Comparison of ENCODE assay signal across 12 mouse cellular contexts in genomic region chr1:74309767-74310166, GRCm38 (mm10). TPM values are rescaled to one million over a fixed set of nuclear protein-coding genes. Genes with fewer than 3 reads are reported as not detected.
A peak's percentile ranks its signal among the peaks of the same experiment; 100 is the strongest.
DNase-seq lines count a peak whose midpoint lies in the region; ATAC-seq lines count a peak whose summit lies in the region.
"Had no signal": no experiment of that assay in that cellular context is flagged by ENCODE, and none has a peak within 500 bp of the region (broad histone marks: within the 10 kb centered on the region; RNA-seq: fewer than 3 reads in every experiment).

No protein-coding gene starts in this region.

- H3K9ac ChIP-seq in kidney, embryonic 16.5 days (replicated peaks; ENCODE audit: low read length) = no peak overlapping the region
- peak overlapping the region; percentile 47 for H3K9ac ChIP-seq in heart, embryonic 14.5 days (ENCODE audit: low read length)

- peak overlapping the region; percentile 35; the same call in 1 of the 2 replicates for H3K27ac ChIP-seq in kidney, embryonic 16.5 days (ENCODE audit: low read length)
- peak overlapping the region; percentile 85 to 86 for H3K27ac ChIP-seq in heart, embryonic 14.5 days (replicated peaks in 1 of 2; ENCODE audit: control insufficient read depth in 1 of 2, insufficient read depth in 1 of 2, low read depth in 2 of 2, low read length in 2 of 2)

- H3K36me3 ChIP-seq in kidney, embryonic 16.5 days (ENCODE audit: insufficient read depth, low read length) = no peaks in the 10 kb centered on the region
- no peaks in the 10 kb centered on the region for H3K36me3 ChIP-seq in heart, embryonic 14.5 days (ENCODE audit: control insufficient read depth, insufficient read depth, low read length)

- H3K4me2 ChIP-seq in kidney, embryonic 16.5 days (replicated peaks; ENCODE audit: low read depth, low read length) = no peak overlapping the region
- H3K4me2 ChIP-seq in heart, embryonic 14.5 days (ENCODE audit: low read length) = no peak overlapping the region

- ATAC-seq in kidney, embryonic 16.5 days (ENCODE audit: low FRiP score, low TSS enrichment) = 0 out of 2 replicates have a peak, but pooled peaks have one; percentile 16
- no peak; the same call in 1 of the 2 replicates for ATAC-seq in heart, embryonic 14.5 days (ENCODE audit: insufficient number of reproducible peaks, insufficient read depth, low FRiP score, low read depth)
- ATAC-seq: activated CD4-positive, CD25-positive, alpha-beta regulatory T cell, adult 4 months had no signal

- WGBS in kidney, embryonic 16.5 days = 26% methylated on average over 3 of the region's 3 CpGs
- 21% methylated on average over 3 of the region's 3 CpGs for WGBS in heart, embryonic 14.5 days

- H3K4me3 ChIP-seq in kidney, embryonic 16.5 days (ENCODE audit: low read length) = no peak overlapping the region
- no peak overlapping the region for H3K4me3 ChIP-seq in heart, embryonic 14.5 days (ENCODE audit: control insufficient read depth in 1 of 2, insufficient read depth in 1 of 2, low read depth in 1 of 2, low read length in 2 of 2)

- H3K4me1 ChIP-seq in kidney, embryonic 16.5 days (ENCODE audit: insufficient read depth, low read length) = peaks cover 4% of the 10 kb centered on the region
- peaks cover 13 to 36% of the 10 kb centered on the region in 2 experiments for H3K4me1 ChIP-seq in heart, embryonic 14.5 days (ENCODE audit: control insufficient read depth in 2 of 2, insufficient read depth in 2 of 2, low read length in 2 of 2)

- no peaks in the 10 kb centered on the region for H3K27me3 ChIP-seq in kidney, embryonic 16.5 days (ENCODE audit: insufficient read depth, low read length)
- no peaks in the 10 kb centered on the region for H3K27me3 ChIP-seq in heart, embryonic 14.5 days (ENCODE audit: control insufficient read depth, insufficient read depth, low read length)
- H3K27me3 ChIP-seq: CH12.LX had no signal

- no peaks in the 10 kb centered on the region for H3K9me3 ChIP-seq in kidney, embryonic 16.5 days (ENCODE audit: low read length)
- no peaks in the 10 kb centered on the region for H3K9me3 ChIP-seq in heart, embryonic 14.5 days (ENCODE audit: control insufficient read depth, low read length)

- no peak for DNase-seq in kidney, adult 8-10 months
- peak; percentile 70 for DNase-seq in R1 (ENCODE audit: low read depth, low spot score)
- peak; percentile 67 for DNase-seq in lung, postnatal 36 days
- no peak for DNase-seq in frontal cortex, adult 2 months (ENCODE audit: extremely low spot score in 1 of 2, low spot score in 1 of 2)
- DNase-seq in cerebellum, postnatal 4 days (ENCODE audit: low spot score in 2 of 2) = no peak
- DNase-seq: cerebellum, postnatal 10 days; spleen, adult 18-20 months; thymus, postnatal 36 days had no signal

RNA-seq across cellular contexts. Expression of gene Tmbim1, which starts 4.3 kb away (rescaled TPM):
- polyA plus RNA-seq in kidney, embryonic 16.5 days (2015; fragmentation: Nextera tagmentation; extraction: Ambion mirVana) = 33.5 and 35.1 TPM in 2 replicates
- polyA plus RNA-seq in heart, embryonic 14.5 days (2014; fragmentation: Nextera tagmentation; extraction: Ambion mirVana) = 39.1 and 40.5 TPM in 2 replicates
- polyA plus RNA-seq in frontal cortex, adult 2 months (2012; rRNA removed) = 25.7 and 33.6 TPM in 2 replicates

RNA-seq across cellular contexts. Expression of gene Pnkd, which starts 25.0 kb away (rescaled TPM):
- polyA plus RNA-seq in kidney, embryonic 16.5 days (2015; fragmentation: Nextera tagmentation; extraction: Ambion mirVana) = 149 and 156 TPM in 2 replicates
- polyA plus RNA-seq in heart, embryonic 14.5 days (2014; fragmentation: Nextera tagmentation; extraction: Ambion mirVana) = 320 and 338 TPM in 2 replicates
- 110 and 135 TPM in 2 replicates for polyA plus RNA-seq in frontal cortex, adult 2 months (2012; rRNA removed)

RNA-seq across cellular contexts. Expression of gene Aamp, which starts 25.2 kb away (rescaled TPM):
- polyA plus RNA-seq in kidney, embryonic 16.5 days (2015; fragmentation: Nextera tagmentation; extraction: Ambion mirVana) = 322 and 350 TPM in 2 replicates
- 180 and 187 TPM in 2 replicates for polyA plus RNA-seq in heart, embryonic 14.5 days (2014; fragmentation: Nextera tagmentation; extraction: Ambion mirVana)
- polyA plus RNA-seq in frontal cortex, adult 2 months (2012; rRNA removed) = 182 and 184 TPM in 2 replicates

RNA-seq across cellular contexts. Expression of gene Gpbar1, which starts 31.4 kb away (rescaled TPM):
- 1.6 and 1.9 TPM in 2 replicates for polyA plus RNA-seq in kidney, embryonic 16.5 days (2015; fragmentation: Nextera tagmentation; extraction: Ambion mirVana)
- 0.57 and 0.69 TPM in 2 replicates for polyA plus RNA-seq in heart, embryonic 14.5 days (2014; fragmentation: Nextera tagmentation; extraction: Ambion mirVana)
- 0.14 TPM in 1 of 2 replicates, not detected in the other for polyA plus RNA-seq in frontal cortex, adult 2 months (2012; rRNA removed)

RNA-seq across cellular contexts. Expression of gene Catip, which starts 52.1 kb away (rescaled TPM):
- polyA plus RNA-seq in kidney, embryonic 16.5 days (2015; fragmentation: Nextera tagmentation; extraction: Ambion mirVana) = 0.50 and 0.53 TPM in 2 replicates
- polyA plus RNA-seq in heart, embryonic 14.5 days (2014; fragmentation: Nextera tagmentation; extraction: Ambion mirVana) = 0.34 and 0.55 TPM in 2 replicates
- polyA plus RNA-seq in frontal cortex, adult 2 months (2012; rRNA removed) = 5.3 and 6.0 TPM in 2 replicates
- polyA plus RNA-seq: activated CD4-positive, CD25-positive, alpha-beta regulatory T cell, adult 4 months had no signal

Comparison
In these comparisons a context has a peak if more than half of its experiments do, and no peak if none do; other contexts are left out.
1. DNase-seq: peak in R1 (single experiment) and lung, postnatal 36 days (single experiment); none in kidney, adult 8-10 months (0 of 2), frontal cortex, adult 2 months (0 of 2) and cerebellum, postnatal 4 days (0 of 2).